Mouse (Mus musculus): Measurements from ENCODE around the gene Tmem132a.

GRCm38 (mm10) chr19:10907891-10908290 lies 38.2 kb upstream of the Tmem132a start:
- TF ChIP-seq POLR2A (IDR thresholded peaks at IDR 0.05; ENCODE audit: low read depth, low read length): no peak
- TF ChIP-seq CTCF (IDR thresholded peaks at IDR 0.05; ENCODE audit: extremely low read depth, insufficient read length, insufficient replicate concordance, low read depth, low read length): peak; percentile 80; the same call in 1 of the 2 replicates

All from small intestine, adult 2 months (tissue).